Mouse (Mus musculus): ENCODE results near the gene Foxp1.

DNA sequence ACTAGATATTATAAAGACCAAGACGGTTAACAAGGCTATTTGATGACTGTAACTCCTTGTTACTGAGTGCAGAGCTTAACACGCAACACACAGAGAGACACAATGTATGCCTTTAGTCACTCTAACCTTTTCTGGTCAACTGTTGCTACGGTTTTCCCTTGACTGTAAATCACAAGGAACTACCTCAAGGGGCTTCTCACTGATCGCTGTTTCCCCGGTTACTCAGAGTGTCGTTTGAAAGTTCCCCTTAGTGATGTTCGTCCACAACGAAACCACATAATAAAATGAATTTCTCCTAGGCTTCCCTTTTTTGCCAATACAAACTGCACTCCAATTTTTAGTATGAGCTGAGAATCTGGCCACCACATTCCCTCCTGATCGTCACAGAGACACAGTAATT lies 497.9 kb downstream of the Foxp1 start:
- TF ChIP-seq CTCF (IDR thresholded peaks at IDR 0.05; ENCODE audit: low read depth) (no peak), EP300 (IDR thresholded peaks at IDR 0.05; ENCODE audit: low read depth) (no peak)
